9 mouse cellular contexts compared by ENCODE assay signal in the genomic region with DNA sequence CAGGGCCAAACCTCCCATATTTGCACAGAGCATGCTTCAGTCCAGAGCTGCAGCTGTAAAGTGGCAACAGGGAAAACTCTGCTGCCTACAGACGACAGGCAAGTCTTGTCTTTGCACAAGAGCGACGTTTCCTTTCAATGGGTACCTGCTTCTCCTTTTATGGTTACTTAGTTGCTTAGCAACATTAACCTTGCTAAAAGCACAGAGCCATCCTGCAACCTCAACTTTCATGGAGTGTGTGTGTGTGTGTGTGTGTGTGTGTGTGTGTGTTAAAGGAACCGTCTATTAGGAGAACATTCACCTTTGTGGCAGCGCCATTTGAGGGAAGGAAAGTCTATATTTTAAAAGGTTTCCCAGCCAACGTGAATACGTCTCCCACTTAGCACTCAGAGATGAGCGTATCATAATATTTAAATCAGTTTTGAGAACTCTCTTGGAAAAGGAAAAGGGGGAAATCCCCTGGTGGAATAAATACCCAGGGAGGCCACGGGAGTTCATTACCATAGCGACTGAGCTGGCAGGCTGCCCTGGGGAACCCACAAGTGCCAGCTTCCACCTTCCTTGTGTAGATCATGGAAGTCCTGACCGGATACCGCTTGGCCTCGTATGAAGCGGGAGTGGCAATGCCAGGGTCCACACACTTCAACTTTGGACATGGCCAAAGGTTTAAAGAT.
A peak's percentile ranks its signal among the peaks of the same experiment; 100 is the strongest.
DNase-seq lines count a peak whose midpoint lies in the region; ATAC-seq and TF ChIP-seq lines count a peak whose summit lies in the region.
"Had no signal": no experiment of that assay in that cellular context is flagged by ENCODE, and none has a peak within 500 bp of the region (broad histone marks: within the 10 kb centered on the region; RNA-seq: fewer than 3 reads in every experiment).

No protein-coding gene starts in this region.

- no peaks in the 10 kb centered on the region for H3K9me3 ChIP-seq in liver, postnatal 0 days (ENCODE audit: low read length)
- no peaks in the 10 kb centered on the region for H3K9me3 ChIP-seq in liver, embryonic 12.5 days (replicated peaks)
- no peaks in the 10 kb centered on the region for H3K9me3 ChIP-seq in intestine, embryonic 15.5 days

- no peaks in the 10 kb centered on the region for H3K27me3 ChIP-seq in liver, postnatal 0 days (ENCODE audit: insufficient read depth, low read length)
- no peaks in the 10 kb centered on the region for H3K27me3 ChIP-seq in liver, embryonic 12.5 days (replicated peaks)
- no peaks in the 10 kb centered on the region for H3K27me3 ChIP-seq in intestine, embryonic 15.5 days (replicated peaks)
- no peaks in the 10 kb centered on the region for H3K27me3 ChIP-seq in thymus, adult 2 months (ENCODE audit: control insufficient read depth, insufficient read depth, low read length)

- no peak overlapping the region for H3K4me3 ChIP-seq in liver, postnatal 0 days (ENCODE audit: low read depth, low read length)
- no peak overlapping the region for H3K4me3 ChIP-seq in liver, embryonic 12.5 days
- no peak overlapping the region for H3K4me3 ChIP-seq in intestine, embryonic 15.5 days (replicated peaks)
- no peak overlapping the region for H3K4me3 ChIP-seq in thymus, adult 2 months (ENCODE audit: control insufficient read depth, insufficient read depth, low read length)
- H3K4me3 ChIP-seq: erythroblast, embryonic 14.5 days had no signal

- no peak for TF ChIP-seq CTCF in liver, postnatal 0 days (IDR thresholded peaks at IDR 0.05; ENCODE audit: low read depth)
- no peak for TF ChIP-seq CTCF in thymus, adult 2 months (IDR thresholded peaks at IDR 0.05; ENCODE audit: borderline replicate concordance, control insufficient read depth, extremely low read depth, insufficient read depth, low read length, poor library complexity)

- no peak overlapping the region for H3K4me2 ChIP-seq in liver, postnatal 0 days (ENCODE audit: low read depth, low read length)
- no peak overlapping the region for H3K4me2 ChIP-seq in liver, embryonic 12.5 days
- H3K4me2 ChIP-seq in intestine, embryonic 15.5 days (replicated peaks), result no peak overlapping the region

- no peaks in the 10 kb centered on the region for H3K36me3 ChIP-seq in liver, postnatal 0 days (replicated peaks; ENCODE audit: insufficient read depth, low read length)
- no peaks in the 10 kb centered on the region for H3K36me3 ChIP-seq in liver, embryonic 12.5 days
- no peaks in the 10 kb centered on the region for H3K36me3 ChIP-seq in intestine, embryonic 15.5 days
- H3K36me3 ChIP-seq in thymus, adult 2 months (ENCODE audit: control insufficient read depth, insufficient read depth, low read length), result no peaks in the 10 kb centered on the region

- WGBS in liver, postnatal 0 days (ENCODE audit: insufficient replicate concordance), result 61% methylated on average over 14 of the region's 14 CpGs
- WGBS in liver, embryonic 12.5 days (ENCODE audit: insufficient replicate concordance), result 72% methylated on average over 14 of the region's 14 CpGs
- WGBS in intestine, embryonic 15.5 days, result 44% methylated on average over 14 of the region's 14 CpGs
- 50% methylated on average over 14 of the region's 14 CpGs for WGBS in thymus, adult 2 months

- DNase-seq in cerebellum, postnatal 14 days, result peak; percentile 48 to 63
- DNase-seq in liver, postnatal 0 days, result peak; percentile 42
- no peak for DNase-seq in thymus, adult 2 months

- no peak overlapping the region for H3K9ac ChIP-seq in liver, postnatal 0 days (replicated peaks)
- no peak overlapping the region for H3K9ac ChIP-seq in liver, embryonic 12.5 days
- no peak overlapping the region for H3K9ac ChIP-seq in intestine, embryonic 15.5 days

- no peak for TF ChIP-seq EP300 in liver, postnatal 0 days (IDR thresholded peaks at IDR 0.05; ENCODE audit: low read depth)

- peaks cover 12% of the 10 kb centered on the region; the same call in 1 of the 2 replicates for H3K4me1 ChIP-seq in liver, postnatal 0 days (ENCODE audit: insufficient read depth)
- no peaks in the 10 kb centered on the region for H3K4me1 ChIP-seq in liver, embryonic 12.5 days
- peaks cover 15% of the 10 kb centered on the region for H3K4me1 ChIP-seq in intestine, embryonic 15.5 days (replicated peaks)
- H3K4me1 ChIP-seq in thymus, adult 2 months (replicated peaks; ENCODE audit: control insufficient read depth, insufficient read depth, low read length), result 0 out of 2 replicates have a peak, but pooled peaks cover 3% of the 10 kb centered on the region

- no peak for TF ChIP-seq POLR2A in thymus, adult 2 months (IDR thresholded peaks at IDR 0.05; ENCODE audit: control insufficient read depth, extremely low read depth, insufficient read depth, low read length, poor library complexity)

- no peak for ATAC-seq in cerebellum, adult (ENCODE audit: insufficient number of reproducible peaks, low FRiP score, low TSS enrichment)
- ATAC-seq in liver, postnatal 0 days, result 0 out of 2 replicates have a peak, but pooled peaks have one; percentile 29
- ATAC-seq in liver, embryonic 12.5 days, result no peak
- ATAC-seq in intestine, embryonic 15.5 days, result 0 out of 2 replicates have a peak, but pooled peaks have one; percentile 50
- ATAC-seq in megakaryocyte, adult 5-6 weeks (ENCODE audit: poor library complexity, severe bottlenecking), result 0 out of 2 replicates have a peak, but pooled peaks have one; percentile 27
- ATAC-seq in megakaryocyte-erythroid progenitor cell, adult 5-6 weeks (replicated peaks; ENCODE audit: low FRiP score, low TSS enrichment, poor library complexity, severe bottlenecking), result no peak

- H3K27ac ChIP-seq in liver, postnatal 0 days (ENCODE audit: low read depth), result 0 out of 2 replicates have a peak overlapping the region, but pooled peaks have one; percentile 16
- no peak overlapping the region for H3K27ac ChIP-seq in liver, embryonic 12.5 days
- H3K27ac ChIP-seq in intestine, embryonic 15.5 days, result no peak overlapping the region
- no peak overlapping the region for H3K27ac ChIP-seq in thymus, adult 2 months (ENCODE audit: control insufficient read depth, insufficient read depth, low read length)

Comparison
In these comparisons a context has a peak if more than half of its experiments do, and no peak if none do; other contexts are left out.
1. ATAC-seq: peak in liver, postnatal 0 days (single experiment), intestine, embryonic 15.5 days (single experiment) and megakaryocyte, adult 5-6 weeks (single experiment); none in cerebellum, adult (single experiment), liver, embryonic 12.5 days (single experiment) and megakaryocyte-erythroid progenitor cell, adult 5-6 weeks (single experiment).